Mouse (Mus musculus) heart, embryonic 15.5 days (tissue): Measurements from ENCODE around the gene BC049715. TPM values are rescaled to one million over a fixed set of nuclear protein-coding genes. Genes with fewer than 3 reads are reported as not detected.

ENCODE experiments used
- ATAC-seq: fragments of 200-750 bp; cut with Nextera tagmentation; replicated peaks from 2 replicates; pipeline ENCODE4 v1.8.0; 2017; ENCODE audit warnings: low read depth, moderate TSS enrichment; ENCODE audit not compliant: insufficient number of reproducible peaks, insufficient read depth, low FRiP score
- H3K27ac ChIP-seq: fragments of 300-500 bp; sonication (generic); 2 replicates; pipeline ENCODE4 v1.5.1; 2015; ENCODE audit warnings: mild to moderate bottlenecking, inconsistent platforms
- H3K27me3 ChIP-seq: fragments of 300-500 bp; sonication (generic); 2 replicates; pipeline ENCODE4 v1.6.1; 2015; ENCODE audit warnings: inconsistent platforms
- H3K36me3 ChIP-seq: fragments of 300-500 bp; sonication (generic); 2 replicates; pipeline ENCODE4 v1.6.1; 2015; ENCODE audit warnings: mild to moderate bottlenecking, inconsistent platforms
- H3K4me1 ChIP-seq: fragments of 300-500 bp; sonication (generic); replicated peaks from 2 replicates; pipeline ENCODE4 v1.6.1; 2015; ENCODE audit warnings: inconsistent platforms
- H3K4me2 ChIP-seq: fragments of 300-500 bp; sonication (generic); 2 replicates; pipeline ENCODE4 v1.6.1; 2015; ENCODE audit warnings: inconsistent platforms, mild to moderate bottlenecking, moderate library complexity
- H3K4me3 ChIP-seq: fragments of 300-500 bp; sonication (generic); 2 replicates; pipeline ENCODE4 v1.5.1; 2015; ENCODE audit warnings: mild to moderate bottlenecking, inconsistent platforms
- H3K9ac ChIP-seq: fragments of 300-500 bp; sonication (generic); 2 replicates; pipeline ENCODE4 v1.6.1; 2015; ENCODE audit warnings: mild to moderate bottlenecking, inconsistent platforms
- H3K9me3 ChIP-seq: fragments of 300-500 bp; sonication (generic); replicated peaks from 2 replicates; pipeline ENCODE4 v1.6.1; 2016; ENCODE audit warnings: inconsistent platforms
- WGBS: fragments of 180-500 bp; shearing (Covaris S2); methylation state at CpG from one replicate; pipeline ENCODE4 v1.1.7; 2015; ENCODE audit warnings: mixed read lengths; 5-methylcytosine and 5-hydroxymethylcytosine counted together
- polyA plus RNA-seq: library from polyadenylated mRNA; unstranded; fragments of >200 nt; fragmentation: Nextera tagmentation; extraction: Ambion mirVana; gene quantifications from 2 replicates; pipeline ENCODE4 v1.2.1, GENCODE M21; 2015

The BC049715 gene
- polyA plus RNA-seq, 1 experiment from 2014 or later = 1.3 TPM

DNA sequence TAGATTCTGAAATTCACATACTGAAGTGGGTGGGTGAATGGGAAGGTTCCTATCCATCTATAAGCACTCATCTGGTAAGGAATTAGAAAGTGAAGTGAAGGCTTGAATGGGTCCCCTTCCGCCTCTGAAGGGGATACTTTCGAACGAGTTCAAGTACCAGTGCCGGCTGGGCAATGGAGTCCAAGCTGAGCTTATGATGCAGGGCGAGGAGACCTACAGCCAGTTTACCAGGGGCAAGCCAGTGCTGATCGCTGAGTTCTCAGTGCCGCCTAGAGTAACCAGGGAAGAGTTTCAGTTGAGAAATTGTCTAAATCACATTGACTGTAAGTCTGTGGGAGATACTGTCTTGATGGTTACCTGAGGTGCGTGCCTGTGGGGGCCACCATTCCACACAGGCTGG, 26.7 kb upstream of the BC049715 start:
- Histone ChIP-seq H3K27me3 (no peaks in the 10 kb centered on the region), H3K9me3 (no peaks in the 10 kb centered on the region), H3K4me3 (no peak overlapping the region), H3K36me3 (no peaks in the 10 kb centered on the region), H3K9ac (no peak overlapping the region), H3K27ac (no peak overlapping the region), H3K4me1 (peaks cover 14% of the 10 kb centered on the region), H3K4me2 (no peak overlapping the region)
- 90% methylated on average over 8 of the region's 8 CpGs for WGBS
- no peak for ATAC-seq

DNA sequence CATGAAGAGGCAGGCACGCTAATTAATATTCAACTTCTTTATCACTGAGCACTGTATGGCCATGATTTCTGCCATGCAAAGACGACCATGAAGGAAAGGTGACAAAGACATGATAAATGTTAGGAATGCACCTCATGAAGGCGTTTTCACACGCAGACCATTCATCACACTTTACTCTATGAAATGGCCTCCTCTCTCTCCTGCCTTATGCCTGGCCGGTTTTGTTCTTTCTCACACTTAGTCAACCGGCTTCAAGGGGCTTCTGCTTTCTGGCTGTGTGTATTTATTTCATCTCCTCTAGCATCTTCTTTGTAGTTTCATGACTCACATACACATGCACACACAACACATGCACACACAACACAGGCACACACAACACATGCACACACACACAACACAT, 26.2 kb upstream of the BC049715 start:
- no peak for ATAC-seq

DNA sequence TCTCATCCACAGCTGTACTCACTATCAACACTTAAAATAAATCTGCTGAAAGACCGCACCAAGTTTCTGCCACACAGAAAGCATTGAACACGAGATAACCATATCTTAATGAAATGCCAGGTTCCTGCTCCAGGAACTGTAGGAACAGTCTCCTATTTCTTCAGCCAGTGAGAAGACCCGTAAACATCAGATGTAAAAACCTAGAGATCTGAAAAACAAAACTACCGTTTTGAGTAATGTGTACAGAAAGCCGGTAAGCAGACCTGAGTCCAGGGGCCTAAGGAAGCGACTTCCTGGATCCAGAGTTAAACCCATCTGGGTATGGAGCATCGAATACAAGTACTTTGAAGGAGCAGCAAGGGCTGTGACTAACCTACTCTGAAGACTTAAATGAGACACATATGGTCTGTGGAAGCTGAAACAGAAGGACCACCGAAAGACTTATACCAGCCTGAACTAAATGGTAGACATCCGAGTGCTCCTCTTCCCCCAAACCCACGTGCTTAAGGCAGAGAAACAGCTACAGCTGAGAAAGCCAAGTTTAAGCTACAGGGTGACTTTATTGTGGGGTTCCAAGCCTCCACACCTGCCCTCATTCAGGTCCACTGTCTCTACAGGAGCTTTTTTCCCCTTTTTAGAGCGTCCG, 24.2 kb upstream of the BC049715 start:
- peak; percentile 2; the same call in 1 of the 2 replicates for ATAC-seq
- Histone ChIP-seq H3K4me3 (peak overlapping the region; percentile 71), H3K9ac (peak overlapping the region; percentile 93), H3K27ac (peak overlapping the region; percentile 100), H3K27me3 (no peaks in the 10 kb centered on the region), H3K4me1 (peaks cover 21% of the 10 kb centered on the region), H3K9me3 (no peaks in the 10 kb centered on the region), H3K36me3 (no peaks in the 10 kb centered on the region), H3K4me2 (peak overlapping the region; percentile 89)
- 5% methylated on average over 12 of the region's 12 CpGs for WGBS

More for the DNA sequence above, 26.2 kb upstream of the BC049715 start:
- Histone ChIP-seq H3K36me3 (no peaks in the 10 kb centered on the region), H3K4me2 (no peak overlapping the region), H3K4me3 (no peak overlapping the region), H3K9ac (no peak overlapping the region), H3K9me3 (no peaks in the 10 kb centered on the region), H3K4me1 (peaks cover 14% of the 10 kb centered on the region), H3K27ac (no peak overlapping the region), H3K27me3 (no peaks in the 10 kb centered on the region)
- 74% methylated on average over 6 of the region's 6 CpGs for WGBS

DNA sequence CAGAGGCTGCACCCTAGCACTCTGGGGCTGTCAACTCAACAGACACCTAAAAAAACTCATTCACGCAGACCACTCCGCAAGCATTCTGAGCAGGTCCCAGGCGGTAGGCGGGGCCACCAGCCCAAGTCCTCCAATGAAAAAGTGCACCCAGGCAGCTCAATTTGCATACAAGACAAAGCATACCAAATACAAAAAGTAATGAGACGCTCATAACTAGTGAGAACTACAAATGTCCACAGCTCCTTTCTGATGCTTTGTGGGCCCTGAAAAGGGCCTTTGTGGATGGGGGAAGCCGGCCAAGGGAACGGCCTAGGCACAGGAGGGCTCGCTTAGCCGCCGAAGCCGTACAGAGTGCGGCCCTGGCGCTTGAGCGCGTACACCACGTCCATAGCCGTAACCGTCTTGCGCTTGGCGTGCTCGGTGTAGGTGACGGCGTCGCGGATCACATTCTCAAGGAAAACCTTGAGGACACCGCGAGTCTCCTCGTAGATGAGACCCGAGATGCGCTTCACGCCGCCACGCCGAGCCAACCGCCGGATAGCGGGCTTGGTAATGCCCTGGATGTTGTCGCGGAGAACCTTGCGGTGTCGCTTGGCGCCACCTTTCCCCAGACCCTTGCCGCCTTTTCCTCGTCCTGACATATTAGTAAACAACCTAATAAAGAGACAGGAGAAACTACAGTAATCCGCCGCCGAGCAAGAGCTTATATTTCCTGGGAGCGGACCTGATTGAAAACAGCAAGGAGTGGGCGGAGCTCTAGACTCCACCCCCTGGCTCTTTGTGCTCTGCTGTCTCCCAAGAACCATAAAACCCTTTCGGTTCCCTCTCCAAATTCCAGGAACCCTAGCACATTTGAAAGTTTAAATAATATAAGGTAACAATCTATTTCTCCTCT, 23.4 kb upstream of the BC049715 start, which contains the start of gene Hist4h4:
Gene Hist4h4, minus strand, starts transcription at position 677 of the 895 bp plus-strand sequence.
- WGBS = under 1% methylated on average over 50 of the region's 50 CpGs
- peak within 1 kb of the TSS; percentile 100 for H3K27ac ChIP-seq
- no peaks in the 10 kb centered on the region for H3K9me3 ChIP-seq
- no peaks in the 10 kb centered on the region for H3K36me3 ChIP-seq
- no peaks in the 10 kb centered on the region for H3K27me3 ChIP-seq
- H3K4me1 ChIP-seq = peaks cover 24% of the 10 kb centered on the region
- peak within 1 kb of the TSS; percentile 89 for H3K4me2 ChIP-seq
- ATAC-seq = peak; percentile 65
- peak within 1 kb of the TSS; percentile 71 for H3K4me3 ChIP-seq
- peak within 1 kb of the TSS; percentile 93 for H3K9ac ChIP-seq

DNA sequence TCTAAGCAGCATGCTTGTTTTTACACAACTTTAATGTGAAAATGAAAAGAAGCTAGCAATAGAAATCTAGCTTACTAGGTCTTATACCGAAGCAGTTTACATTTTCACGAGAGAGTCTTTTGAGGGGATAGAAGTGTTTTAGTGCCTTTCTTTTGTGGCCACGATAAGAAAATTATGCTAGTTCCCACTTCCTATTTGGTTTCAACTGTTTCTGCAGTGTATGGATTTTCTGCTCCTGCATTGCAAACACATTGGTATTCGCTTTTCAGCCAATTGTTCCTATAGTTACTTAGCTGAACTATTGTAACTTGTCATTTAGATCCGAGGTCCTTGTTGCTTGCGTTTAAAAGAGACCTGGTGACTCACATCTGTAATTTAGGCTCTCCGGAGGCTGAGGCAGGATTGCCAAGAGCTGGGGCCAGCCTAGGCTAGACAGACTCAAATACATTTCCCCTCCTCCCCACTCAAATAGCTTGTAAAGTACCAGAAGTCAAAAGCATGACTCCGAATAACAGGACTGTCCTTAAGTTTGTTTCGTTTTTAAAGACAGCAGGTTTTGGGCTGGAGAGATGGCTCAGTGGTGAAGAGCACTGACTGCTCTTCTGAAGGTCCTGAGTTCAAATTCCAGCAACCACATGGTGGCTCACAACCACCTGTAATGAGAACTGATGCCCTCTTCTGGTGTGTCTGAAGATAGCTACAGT, 22.6 kb upstream of the BC049715 start:
- WGBS = 32% methylated on average over 9 of the region's 9 CpGs
- Histone ChIP-seq H3K4me2 (peak overlapping the region; percentile 89), H3K27ac (peak overlapping the region; percentile 100), H3K9me3 (no peaks in the 10 kb centered on the region), H3K4me3 (peak overlapping the region; percentile 71), H3K4me1 (peaks cover 33% of the 10 kb centered on the region), H3K36me3 (no peaks in the 10 kb centered on the region), H3K9ac (peak overlapping the region; percentile 52), H3K27me3 (no peaks in the 10 kb centered on the region)
- ATAC-seq = no peak

DNA sequence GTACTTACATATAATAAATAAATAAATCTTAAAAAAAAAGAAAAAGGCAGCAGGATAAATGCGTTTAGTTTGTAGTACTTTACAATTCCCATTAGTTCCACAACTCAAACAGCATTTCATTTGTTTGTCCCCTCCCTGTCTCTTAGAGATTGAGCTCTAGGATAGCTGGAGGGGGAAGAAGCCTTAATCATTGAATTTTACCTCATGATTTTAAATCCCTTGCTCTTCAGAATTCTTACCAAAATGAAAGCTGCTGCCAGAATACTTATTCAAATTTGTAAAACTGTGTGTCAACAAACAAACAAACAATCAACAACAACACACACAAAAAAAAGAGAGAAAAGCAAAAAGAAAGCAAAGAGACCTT, 22.0 kb upstream of the BC049715 start:
- Histone ChIP-seq H3K4me3 (no peak overlapping the region), H3K4me1 (peaks cover 33% of the 10 kb centered on the region), H3K4me2 (peak overlapping the region; percentile 89; the same call in 1 of the 2 replicates)

DNA sequence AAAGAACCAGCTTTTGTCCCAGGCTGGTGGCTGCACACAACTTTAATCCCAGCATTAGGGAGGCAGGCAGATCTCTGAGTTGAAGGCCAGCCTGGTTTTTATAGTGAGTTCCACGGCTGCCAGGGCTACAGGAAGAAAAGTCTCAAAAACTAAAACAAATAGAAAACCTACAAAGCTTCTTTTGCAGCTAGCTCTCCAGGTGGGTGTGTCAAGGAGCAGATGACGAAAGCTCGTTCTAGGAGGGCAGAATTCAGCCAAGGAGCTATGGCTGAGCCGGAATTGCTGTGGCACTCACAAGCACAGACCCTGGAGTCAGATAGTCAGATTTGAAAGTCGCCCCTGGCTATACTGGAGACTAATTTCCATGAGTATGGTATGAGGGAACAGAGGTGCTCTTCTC, 20.6 kb upstream of the BC049715 start:
- no peak overlapping the region for H3K27ac ChIP-seq
- no peak for ATAC-seq
- H3K4me3 ChIP-seq = no peak overlapping the region
- H3K9me3 ChIP-seq = no peaks in the 10 kb centered on the region
- peak overlapping the region; percentile 94; the same call in 1 of the 2 replicates for H3K4me2 ChIP-seq
- no peaks in the 10 kb centered on the region for H3K27me3 ChIP-seq
- H3K4me1 ChIP-seq = peaks cover 33% of the 10 kb centered on the region
- no peak overlapping the region for H3K9ac ChIP-seq
- no peaks in the 10 kb centered on the region for H3K36me3 ChIP-seq
- WGBS = 71% methylated on average over 5 of the region's 5 CpGs

More for the DNA sequence above, 22.0 kb upstream of the BC049715 start:
- no peak overlapping the region for H3K9ac ChIP-seq
- H3K27ac ChIP-seq = peak overlapping the region; percentile 100; the same call in 1 of the 2 replicates
- H3K9me3 ChIP-seq = no peaks in the 10 kb centered on the region
- no peaks in the 10 kb centered on the region for H3K36me3 ChIP-seq
- WGBS = 68% methylated on average over 1 of the region's 1 CpGs
- no peak for ATAC-seq
- no peaks in the 10 kb centered on the region for H3K27me3 ChIP-seq

DNA sequence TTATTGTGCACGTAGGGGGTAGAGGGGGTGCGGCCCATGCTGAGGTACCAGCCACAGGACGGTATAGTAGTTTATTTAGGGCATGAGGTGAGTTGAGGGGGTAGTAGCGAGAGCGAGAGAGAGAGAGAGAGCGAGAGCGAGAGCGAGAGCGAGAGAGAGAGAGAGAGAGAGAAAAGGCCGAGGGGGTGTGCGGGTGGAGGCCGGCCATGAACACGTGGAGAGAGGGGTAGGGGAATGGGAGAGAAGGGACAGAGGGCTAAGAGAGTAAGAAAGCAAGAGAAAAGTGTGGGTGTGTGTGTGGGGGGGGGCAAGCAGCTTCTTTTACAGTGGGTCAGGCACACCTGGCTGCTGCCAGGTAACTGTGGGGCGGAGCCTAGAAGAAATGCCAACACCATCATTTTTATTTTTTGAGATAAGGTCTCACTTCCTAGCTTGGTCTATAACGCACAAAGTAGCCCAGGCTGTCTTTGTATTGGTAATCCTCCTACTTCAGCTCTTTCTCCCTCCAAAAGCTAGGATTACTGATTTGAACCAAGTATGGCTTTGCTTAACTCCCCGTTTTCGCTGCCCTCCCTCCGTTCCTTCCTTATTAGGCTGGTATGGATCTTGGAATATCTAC, 19.9 kb upstream of the BC049715 start:
- H3K9me3 ChIP-seq = no peaks in the 10 kb centered on the region
- peaks cover 5% of the 10 kb centered on the region; the same call in 1 of the 2 replicates for H3K36me3 ChIP-seq
- H3K4me3 ChIP-seq = peak overlapping the region; percentile 78
- no peak for ATAC-seq
- no peaks in the 10 kb centered on the region for H3K27me3 ChIP-seq
- H3K27ac ChIP-seq = peak overlapping the region; percentile 74
- H3K4me1 ChIP-seq = peaks cover 33% of the 10 kb centered on the region
- WGBS = 29% methylated on average over 18 of the region's 18 CpGs
- H3K4me2 ChIP-seq = peak overlapping the region; percentile 94
- peak overlapping the region; percentile 49 for H3K9ac ChIP-seq

DNA sequence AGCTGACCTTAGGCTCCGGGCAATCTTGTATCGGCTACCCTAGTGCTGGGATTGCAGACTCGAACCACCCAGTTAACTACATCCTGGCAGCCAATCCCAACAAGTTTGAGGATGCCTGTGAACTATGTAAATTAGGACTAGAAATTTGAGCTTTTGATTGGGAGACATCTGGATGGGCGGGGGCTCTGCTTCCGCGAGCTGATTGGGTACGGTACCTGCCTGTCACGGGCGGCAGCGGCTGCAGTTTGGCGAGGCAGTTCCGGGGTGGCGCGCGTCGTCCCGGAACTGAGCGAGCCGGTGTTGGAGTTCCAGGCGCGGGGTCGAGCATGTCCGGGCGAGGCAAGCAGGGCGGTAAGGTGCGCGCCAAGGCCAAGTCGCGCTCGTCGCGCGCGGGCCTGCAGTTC, 19.4 kb upstream of the BC049715 start, which contains the start of gene H2afj:
Gene H2afj, plus strand, starts transcription at position 231 of the 404 bp plus-strand sequence.
- Histone ChIP-seq H3K4me1 (peaks cover 29% of the 10 kb centered on the region), H3K36me3 (peaks cover 11% of the 10 kb centered on the region), H3K9ac (peak within 1 kb of the TSS; percentile 72), H3K9me3 (no peaks in the 10 kb centered on the region), H3K27ac (peak within 1 kb of the TSS; percentile 74), H3K4me2 (peak within 1 kb of the TSS; percentile 94), H3K27me3 (no peaks in the 10 kb centered on the region), H3K4me3 (peak within 1 kb of the TSS; percentile 78)
- peak; percentile 86 for ATAC-seq
- WGBS = under 1% methylated on average over 34 of the region's 34 CpGs

- 0 out of 2 replicates have a peak, but pooled peaks have one; percentile 2 for ATAC-seq
- Histone ChIP-seq H3K4me2 (peak overlapping the region; percentile 94), H3K9ac (peak overlapping the region; percentile 72), H3K4me3 (peak overlapping the region; percentile 78), H3K27me3 (no peaks in the 10 kb centered on the region), H3K36me3 (peaks cover 16% of the 10 kb centered on the region), H3K9me3 (no peaks in the 10 kb centered on the region), H3K4me1 (peaks cover 24% of the 10 kb centered on the region), H3K27ac (peak overlapping the region; percentile 64)
- WGBS = under 1% methylated on average over 28 of the region's 28 CpGs
These were observed 18.8 kb upstream of the BC049715 start for GRCm38 (mm10) chr6:136808631-136809046.
